Mouse (Mus musculus): Measurements from ENCODE around the gene Cyp8b1. TPM values are rescaled to one million over a fixed set of nuclear protein-coding genes. Genes with fewer than 3 reads are reported as not detected.
A peak's percentile ranks its signal among the peaks of the same experiment; 100 is the strongest.

Cyp8b1 gene
- polyA plus RNA-seq, 2 experiments, result not detected

- Histone ChIP-seq H3K4me3 (replicated peaks; ENCODE audit: low read length) (peak overlapping the region; percentile 40), H3K4me1 (ENCODE audit: control insufficient read depth, insufficient read depth, low read length) (no peaks in the 10 kb centered on the region), H3K9ac (ENCODE audit: low read depth, low read length, severe bottlenecking) (peak overlapping the region; percentile 56), H3K9me3 (ENCODE audit: control insufficient read depth, low read length) (no peaks in the 10 kb centered on the region), H3K27me3 (ENCODE audit: control insufficient read depth, insufficient read depth, low read length) (no peaks in the 10 kb centered on the region), H3K4me2 (replicated peaks; ENCODE audit: low read depth, low read length, severe bottlenecking) (peak overlapping the region; percentile 39), H3K36me3 (ENCODE audit: control insufficient read depth, insufficient read depth, low read length) (no peaks in the 10 kb centered on the region), H3K27ac (replicated peaks; ENCODE audit: low read depth, low read length) (no peak overlapping the region; the same call in 1 of the 2 replicates)
- ATAC-seq (ENCODE audit: low FRiP score, low read depth) (peak; percentile 44), DNase-seq (ENCODE audit: low spot score) (peak; percentile 46)
- no peak for TF ChIP-seq POLR2A (IDR thresholded peaks at IDR 0.05; ENCODE audit: borderline replicate concordance, extremely low read depth, insufficient read depth, insufficient read length)
- 65% methylated on average over 21 of the region's 21 CpGs for WGBS
Measured at GRCm38 (mm10) chr9:121937944-121938355, 21.8 kb upstream of the Cyp8b1 start.

GRCm38 (mm10) chr9:121937451-121937864, 21.4 kb upstream of the Cyp8b1 start:
- H3K9me3 ChIP-seq (ENCODE audit: control insufficient read depth, low read length), result no peaks in the 10 kb centered on the region
- H3K27me3 ChIP-seq (ENCODE audit: control insufficient read depth, insufficient read depth, low read length), result no peaks in the 10 kb centered on the region
- peak overlapping the region; percentile 39 for H3K4me2 ChIP-seq (replicated peaks; ENCODE audit: low read depth, low read length, severe bottlenecking)
- no peak overlapping the region for H3K9ac ChIP-seq (ENCODE audit: low read depth, low read length, severe bottlenecking)
- H3K27ac ChIP-seq (replicated peaks; ENCODE audit: low read depth, low read length), result no peak overlapping the region; the same call in 1 of the 2 replicates
- WGBS, result 56% methylated on average over 6 of the region's 6 CpGs
- H3K36me3 ChIP-seq (ENCODE audit: control insufficient read depth, insufficient read depth, low read length), result no peaks in the 10 kb centered on the region
- DNase-seq (ENCODE audit: low spot score) (no peak), ATAC-seq (ENCODE audit: low FRiP score, low read depth) (no peak)
- peak overlapping the region; percentile 40 for H3K4me3 ChIP-seq (replicated peaks; ENCODE audit: low read length)
- no peak for TF ChIP-seq POLR2A (IDR thresholded peaks at IDR 0.05; ENCODE audit: borderline replicate concordance, extremely low read depth, insufficient read depth, insufficient read length)
- H3K4me1 ChIP-seq (ENCODE audit: control insufficient read depth, insufficient read depth, low read length), result no peaks in the 10 kb centered on the region

GRCm38 (mm10) chr9:121936952-121937351, 20.8 kb upstream of the Cyp8b1 start:
- WGBS, result 81% methylated on average over 1 of the region's 1 CpGs
- no peak overlapping the region for H3K27ac ChIP-seq (replicated peaks; ENCODE audit: low read depth, low read length)
- H3K4me2 ChIP-seq (replicated peaks; ENCODE audit: low read depth, low read length, severe bottlenecking), result peak overlapping the region; percentile 39; the same call in 1 of the 2 replicates
- H3K4me1 ChIP-seq (ENCODE audit: control insufficient read depth, insufficient read depth, low read length), result no peaks in the 10 kb centered on the region
- ATAC-seq (ENCODE audit: low FRiP score, low read depth) (no peak), DNase-seq (ENCODE audit: low spot score) (no peak)
- TF ChIP-seq POLR2A (IDR thresholded peaks at IDR 0.05; ENCODE audit: borderline replicate concordance, extremely low read depth, insufficient read depth, insufficient read length), result no peak
- no peaks in the 10 kb centered on the region for H3K27me3 ChIP-seq (ENCODE audit: control insufficient read depth, insufficient read depth, low read length)
- H3K9ac ChIP-seq (ENCODE audit: low read depth, low read length, severe bottlenecking), result no peak overlapping the region
- H3K36me3 ChIP-seq (ENCODE audit: control insufficient read depth, insufficient read depth, low read length), result no peaks in the 10 kb centered on the region
- no peak overlapping the region for H3K4me3 ChIP-seq (replicated peaks; ENCODE audit: low read length)
- no peaks in the 10 kb centered on the region for H3K9me3 ChIP-seq (ENCODE audit: control insufficient read depth, low read length)

- WGBS, result 81% methylated on average over 4 of the region's 4 CpGs
- H3K36me3 ChIP-seq (ENCODE audit: control insufficient read depth, insufficient read depth, low read length), result no peaks in the 10 kb centered on the region
- H3K27ac ChIP-seq (replicated peaks; ENCODE audit: low read depth, low read length), result no peak overlapping the region
- no peak for ATAC-seq (ENCODE audit: low FRiP score, low read depth)
- no peak for DNase-seq (ENCODE audit: low spot score)
- TF ChIP-seq POLR2A (IDR thresholded peaks at IDR 0.05; ENCODE audit: borderline replicate concordance, extremely low read depth, insufficient read depth, insufficient read length), result no peak
- no peaks in the 10 kb centered on the region for H3K27me3 ChIP-seq (ENCODE audit: control insufficient read depth, insufficient read depth, low read length)
- H3K4me1 ChIP-seq (ENCODE audit: control insufficient read depth, insufficient read depth, low read length), result no peaks in the 10 kb centered on the region
- H3K9me3 ChIP-seq (ENCODE audit: control insufficient read depth, low read length), result no peaks in the 10 kb centered on the region
- H3K4me2 ChIP-seq (replicated peaks; ENCODE audit: low read depth, low read length, severe bottlenecking), result no peak overlapping the region
- no peak overlapping the region for H3K9ac ChIP-seq (ENCODE audit: low read depth, low read length, severe bottlenecking)
- H3K4me3 ChIP-seq (replicated peaks; ENCODE audit: low read length), result no peak overlapping the region
Measured at GRCm38 (mm10) chr9:121934856-121935255, 18.8 kb upstream of the Cyp8b1 start.

GRCm38 (mm10) chr9:121928498-121928897, 12.4 kb upstream of the Cyp8b1 start:
- 18% methylated on average over 2 of the region's 2 CpGs for WGBS
- no peak for TF ChIP-seq POLR2A (IDR thresholded peaks at IDR 0.05; ENCODE audit: borderline replicate concordance, extremely low read depth, insufficient read depth, insufficient read length)
- no peak overlapping the region for H3K4me2 ChIP-seq (replicated peaks; ENCODE audit: low read depth, low read length, severe bottlenecking)
- H3K9me3 ChIP-seq (ENCODE audit: control insufficient read depth, low read length), result no peaks in the 10 kb centered on the region
- DNase-seq (ENCODE audit: low spot score), result no peak
- H3K9ac ChIP-seq (ENCODE audit: low read depth, low read length, severe bottlenecking), result no peak overlapping the region
- no peaks in the 10 kb centered on the region for H3K4me1 ChIP-seq (ENCODE audit: control insufficient read depth, insufficient read depth, low read length)
- no peak overlapping the region for H3K27ac ChIP-seq (replicated peaks; ENCODE audit: low read depth, low read length)
- H3K36me3 ChIP-seq (ENCODE audit: control insufficient read depth, insufficient read depth, low read length), result no peaks in the 10 kb centered on the region
- no peak overlapping the region for H3K4me3 ChIP-seq (replicated peaks; ENCODE audit: low read length)
- H3K27me3 ChIP-seq (ENCODE audit: control insufficient read depth, insufficient read depth, low read length), result no peaks in the 10 kb centered on the region
- no peak for ATAC-seq (ENCODE audit: low FRiP score, low read depth)

GRCm38 (mm10) chr9:121927721-121928120, 11.6 kb upstream of the Cyp8b1 start:
- Histone ChIP-seq H3K9me3 (ENCODE audit: control insufficient read depth, low read length) (no peaks in the 10 kb centered on the region), H3K4me1 (ENCODE audit: control insufficient read depth, insufficient read depth, low read length) (no peaks in the 10 kb centered on the region), H3K9ac (ENCODE audit: low read depth, low read length, severe bottlenecking) (no peak overlapping the region), H3K27me3 (ENCODE audit: control insufficient read depth, insufficient read depth, low read length) (no peaks in the 10 kb centered on the region), H3K4me3 (replicated peaks; ENCODE audit: low read length) (no peak overlapping the region), H3K36me3 (ENCODE audit: control insufficient read depth, insufficient read depth, low read length) (no peaks in the 10 kb centered on the region), H3K4me2 (replicated peaks; ENCODE audit: low read depth, low read length, severe bottlenecking) (no peak overlapping the region), H3K27ac (replicated peaks; ENCODE audit: low read depth, low read length) (no peak overlapping the region)
- no peak for ATAC-seq (ENCODE audit: low FRiP score, low read depth)
- TF ChIP-seq POLR2A (IDR thresholded peaks at IDR 0.05; ENCODE audit: borderline replicate concordance, extremely low read depth, insufficient read depth, insufficient read length), result no peak
- 77% methylated on average over 7 of the region's 7 CpGs for WGBS
- DNase-seq (ENCODE audit: low spot score), result no peak

Measured in limb, embryonic 14.5 days (tissue).